Mouse (Mus musculus) cerebellum, adult 11 months (tissue): ENCODE results near the gene Vsig10.
"Not testable (repeated sequence)": the region's sequence is repeated elsewhere in the genome, so short reads cannot be mapped to it uniquely, and the experiment has no call there.

ENCODE experiments used
- DNase-seq: peaks from one replicate; pipeline ENCODE4 v3.0.0; 2022

The Vsig10 gene

DNA sequence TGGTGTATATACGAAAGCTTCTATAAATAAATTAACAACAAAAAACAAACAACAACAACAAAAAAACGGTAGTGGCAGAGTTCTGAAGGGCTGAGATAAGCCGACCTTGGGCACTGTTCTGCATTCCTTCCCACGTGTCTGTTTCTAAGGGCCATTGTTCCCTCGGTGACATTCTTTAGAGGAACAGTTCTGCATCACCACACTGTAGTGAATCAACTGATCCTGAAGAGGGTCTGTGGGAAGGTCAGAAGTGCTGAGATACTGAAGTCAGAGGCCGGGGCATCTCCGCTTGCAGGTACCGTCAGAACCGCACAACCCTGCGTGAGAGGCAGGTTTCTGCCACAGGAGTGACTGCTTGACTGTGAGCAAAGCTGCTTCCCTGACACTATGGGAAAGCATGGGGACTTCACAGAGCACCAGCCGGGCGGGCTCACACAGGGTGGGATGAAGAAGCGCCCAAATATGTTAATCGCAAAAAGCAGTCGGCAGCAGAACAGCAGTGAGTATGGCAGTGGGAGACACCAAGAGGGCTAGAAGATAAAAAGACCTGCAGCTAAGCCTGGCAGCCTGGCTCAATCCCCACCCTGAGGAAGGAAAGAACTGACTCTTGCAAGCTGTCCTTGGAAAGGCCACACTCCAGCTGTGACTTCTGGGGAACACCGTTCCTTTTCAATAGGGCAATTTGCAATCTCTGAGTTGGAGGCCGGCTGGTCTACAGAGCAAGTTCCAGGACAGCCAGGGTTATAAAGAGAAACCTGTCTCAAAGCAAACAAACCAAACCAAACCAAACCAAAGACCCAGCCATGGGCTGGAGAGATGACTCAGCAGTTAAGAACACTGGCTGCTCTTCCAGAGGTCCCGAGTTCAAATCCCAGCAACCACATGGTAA, 14.9 kb upstream of the Vsig10 start:
- DNase-seq: no peak

DNA sequence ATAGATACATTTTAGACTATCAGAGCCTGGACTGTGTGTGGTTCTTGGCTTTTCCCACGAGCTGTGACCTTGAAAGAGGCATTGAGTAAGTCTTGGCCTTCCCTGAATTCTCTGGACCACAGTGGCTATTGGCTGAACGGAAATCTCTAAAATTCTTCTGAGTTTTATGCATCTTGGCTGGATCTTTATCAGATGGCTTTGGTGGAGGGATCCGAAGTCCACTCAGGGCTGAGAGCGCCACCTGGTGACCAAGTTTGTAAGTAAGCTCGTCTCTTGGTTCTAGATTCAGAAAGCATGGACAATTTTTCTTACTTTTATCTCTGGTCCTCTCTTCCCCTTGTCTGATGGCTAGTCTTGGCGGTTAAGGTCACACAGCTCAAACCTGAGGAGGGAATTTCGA, 13.9 kb upstream of the Vsig10 start:
- DNase-seq: peak; percentile 54

DNA sequence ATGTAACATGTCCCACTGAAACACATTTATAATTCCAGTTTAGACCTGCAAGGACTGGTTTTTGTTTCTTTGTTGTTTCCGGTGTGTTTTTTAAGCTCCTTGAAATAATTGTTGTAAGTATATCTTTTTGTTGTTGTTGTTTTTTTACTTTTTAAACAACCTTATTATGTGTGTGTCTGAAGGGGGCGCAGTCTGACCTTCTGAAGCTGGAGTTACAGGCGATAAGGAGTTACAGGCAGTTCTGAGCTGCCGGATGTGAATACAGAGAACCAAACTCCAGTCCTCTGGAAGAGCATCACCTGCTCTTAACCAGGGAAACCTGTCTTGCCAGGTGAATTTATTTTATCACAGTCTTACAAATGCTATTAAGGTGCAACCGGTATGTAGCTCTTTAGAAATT, 13.1 kb upstream of the Vsig10 start:
- no peak for DNase-seq

DNA sequence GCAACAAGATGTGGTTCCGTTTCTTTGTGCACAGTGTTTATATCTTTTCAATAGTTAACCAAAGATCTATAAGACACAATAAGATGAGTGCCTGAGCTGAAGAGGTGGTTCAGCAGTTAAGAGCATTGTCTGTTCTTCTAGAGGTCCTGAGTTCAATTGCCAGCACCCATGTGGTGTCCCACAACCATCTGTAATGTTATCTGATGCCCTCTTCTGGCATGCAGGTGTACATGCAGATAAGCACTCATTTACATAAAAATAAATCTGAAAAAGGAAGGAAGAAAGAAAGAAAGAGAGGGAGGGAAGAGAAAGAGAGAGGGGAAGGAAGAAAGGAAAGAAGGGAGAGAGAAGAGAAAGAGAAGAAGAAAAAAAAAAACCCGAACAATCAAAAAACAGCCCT, 12.1 kb upstream of the Vsig10 start:
- no peak for DNase-seq

DNA sequence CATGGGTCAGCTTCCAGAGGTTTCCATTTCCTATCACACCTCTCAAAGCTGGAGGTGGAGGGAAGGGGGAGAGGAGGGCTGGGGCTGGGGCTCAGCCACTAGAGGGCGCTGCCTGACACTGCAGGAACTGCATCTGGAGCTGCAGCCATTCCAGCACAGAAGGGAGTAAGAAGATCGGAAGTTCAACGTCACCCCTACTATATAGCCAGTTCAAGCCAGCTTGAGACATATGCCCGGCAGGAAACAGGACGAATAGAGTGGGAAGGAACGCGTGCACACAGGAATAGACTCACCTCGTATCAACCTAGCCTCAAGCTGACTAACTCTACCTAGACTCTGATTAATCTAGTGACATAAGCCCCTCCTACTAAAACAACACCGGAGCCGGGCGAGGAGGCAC, 11.2 kb upstream of the Vsig10 start:
- DNase-seq: peak; percentile 40

DNA sequence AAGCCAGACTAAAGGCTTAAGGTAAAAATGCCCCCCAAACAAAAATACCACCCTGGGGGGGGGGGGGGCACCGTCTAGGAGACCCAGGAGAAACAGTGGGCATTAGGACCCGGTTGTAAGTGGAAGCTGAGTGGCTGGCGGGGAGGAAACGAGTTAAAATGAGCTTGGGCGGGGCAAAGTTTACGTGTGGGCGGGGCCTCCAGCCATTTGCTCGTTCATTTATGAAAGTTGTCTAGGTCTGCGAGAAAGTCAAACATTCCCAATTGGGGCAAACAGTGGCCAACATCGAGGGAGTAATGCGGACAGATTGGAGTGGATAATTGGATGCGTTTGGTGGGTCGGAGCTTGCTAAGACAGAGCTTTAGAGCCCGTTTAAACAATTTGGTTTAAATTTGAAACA, 5.5 kb upstream of the Vsig10 start:
- no peak for DNase-seq

DNA sequence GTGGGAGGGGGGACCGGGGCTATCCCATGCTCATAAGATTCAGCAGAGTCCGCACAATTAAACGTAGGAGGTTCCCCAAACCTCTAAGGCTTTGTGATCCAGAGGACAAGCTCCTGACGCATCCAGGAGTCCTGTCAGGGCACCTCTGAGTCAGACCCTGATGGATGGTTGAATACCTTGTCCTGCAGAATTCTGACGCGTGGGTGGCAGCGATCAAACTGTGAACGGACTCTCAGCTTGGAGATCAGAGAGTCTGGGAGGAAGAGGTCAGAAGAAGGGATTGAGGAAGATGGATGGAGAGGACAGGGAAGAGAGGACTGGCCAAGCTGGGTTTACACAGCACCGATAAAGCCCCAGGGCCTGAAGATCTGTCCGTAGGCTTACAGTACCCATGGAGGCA, 5.0 kb upstream of the Vsig10 start:
- DNase-seq: no peak

DNA sequence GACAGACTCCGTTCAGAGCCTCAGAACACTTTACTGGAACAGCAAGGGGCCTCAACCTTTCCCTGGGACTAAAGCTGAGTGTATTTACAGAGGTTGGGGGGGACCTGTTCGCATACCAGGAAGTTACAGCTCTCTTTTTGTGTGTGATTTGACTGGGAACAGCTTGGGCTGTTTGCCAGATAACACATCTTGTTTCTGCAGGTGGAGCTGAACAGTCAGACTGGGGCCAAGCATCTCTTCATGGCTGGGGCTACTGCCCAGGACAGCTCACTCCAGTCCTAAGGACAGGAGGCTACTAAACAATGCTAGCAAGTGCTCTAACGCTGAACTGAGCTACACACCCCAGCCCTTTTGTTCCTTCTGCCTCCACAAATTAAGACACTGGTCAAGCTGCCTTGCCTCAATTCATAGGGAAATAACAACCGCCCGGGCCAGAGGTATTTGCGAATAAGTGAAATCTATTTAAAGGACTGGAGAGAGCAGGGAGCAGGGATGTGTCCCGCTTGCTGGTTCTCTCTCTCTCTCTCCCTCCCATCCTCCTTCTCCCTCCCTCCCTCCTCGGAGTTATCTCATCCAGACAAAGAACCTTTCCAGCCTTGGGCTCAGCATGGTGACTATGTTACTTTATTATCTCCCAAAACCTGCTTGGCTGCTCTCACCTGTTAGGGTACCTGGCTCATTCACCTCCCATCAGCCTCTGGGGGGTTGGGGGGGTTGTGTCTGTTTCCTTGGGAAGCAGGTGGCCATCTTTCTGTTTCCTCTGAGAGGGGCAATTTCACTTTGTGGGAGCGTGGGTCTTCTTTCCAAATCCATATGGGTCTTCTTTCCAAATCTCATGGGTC, 4.1 kb upstream of the Vsig10 start:
- DNase-seq: no peak

DNA sequence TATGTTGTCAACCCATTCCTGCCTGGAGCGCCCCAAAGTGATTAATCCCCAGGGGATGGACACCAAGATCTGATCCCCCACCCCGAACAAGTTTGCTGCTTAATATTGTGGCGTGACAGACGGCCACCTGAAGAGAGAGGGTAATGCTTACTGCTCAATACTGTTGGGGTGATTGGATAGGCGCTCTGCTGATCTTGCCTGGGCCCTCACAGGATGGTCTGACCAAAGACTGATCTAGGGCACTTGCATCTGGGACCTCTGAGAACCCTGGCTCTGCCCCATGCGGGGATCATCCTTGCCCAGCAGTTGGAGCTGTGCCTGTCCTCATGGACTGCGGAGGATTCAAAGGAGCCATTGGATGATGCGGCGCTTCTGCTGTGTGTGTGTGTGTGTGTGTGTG, 4.9 kb downstream of the Vsig10 start:
- no peak for DNase-seq

DNA sequence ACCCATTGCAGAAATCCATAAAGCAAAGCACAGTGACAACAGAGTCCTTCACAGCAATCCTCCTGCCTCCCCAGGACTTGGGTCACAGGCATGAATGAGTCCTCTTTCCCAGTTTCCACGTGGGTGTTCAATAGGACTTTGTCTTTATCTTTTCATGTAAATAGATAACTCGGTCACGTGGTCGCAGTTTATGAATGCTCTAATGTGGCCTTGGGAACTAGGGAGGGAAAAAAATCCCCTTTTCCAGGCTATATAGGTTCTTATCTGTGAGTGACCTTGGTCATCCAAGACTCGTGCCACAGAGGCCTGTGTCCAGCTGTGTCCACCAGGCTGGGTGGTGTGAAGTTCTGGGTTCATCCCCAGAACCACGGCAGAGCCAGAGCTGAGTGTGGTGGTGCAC, 7.5 kb downstream of the Vsig10 start:
- no peak for DNase-seq

DNA sequence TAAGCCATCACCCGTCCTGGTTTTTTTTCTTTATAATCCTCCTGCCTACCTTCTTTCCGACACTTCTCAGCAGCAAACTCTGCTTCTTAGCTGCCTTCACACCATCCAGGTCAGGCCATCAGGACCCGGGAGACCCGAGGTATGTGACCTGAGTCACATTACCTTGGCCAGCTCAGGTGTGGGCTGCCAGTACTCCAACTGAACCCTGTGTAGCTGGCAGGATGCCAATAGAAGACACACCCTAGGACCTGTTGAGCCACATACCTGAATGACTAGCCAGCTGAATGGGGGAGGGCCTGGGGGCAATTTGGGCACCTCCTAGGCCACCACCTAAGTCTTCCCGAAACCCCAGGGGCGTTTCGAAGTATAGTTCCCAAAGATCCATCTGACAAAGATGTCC, 11.6 kb downstream of the Vsig10 start:
- no peak for DNase-seq

DNA sequence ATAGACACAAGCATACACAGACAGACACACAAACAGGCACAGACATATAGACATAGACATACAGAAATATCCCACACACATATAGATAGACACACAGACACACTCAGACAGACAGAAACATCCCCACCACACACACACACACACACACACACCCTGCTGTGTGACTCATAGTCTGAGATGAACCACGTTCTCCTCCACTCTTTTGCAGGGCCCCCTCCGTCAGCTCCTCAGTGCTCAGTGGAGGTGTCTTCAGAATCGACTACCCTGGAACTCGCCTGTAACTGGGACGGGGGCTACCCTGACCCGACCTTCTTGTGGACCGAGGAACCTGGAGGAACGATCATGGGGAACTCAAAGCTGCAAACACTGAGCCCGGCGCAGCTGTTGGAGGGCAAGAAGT, 19.1 kb downstream of the Vsig10 start:
- DNase-seq: no peak

DNA sequence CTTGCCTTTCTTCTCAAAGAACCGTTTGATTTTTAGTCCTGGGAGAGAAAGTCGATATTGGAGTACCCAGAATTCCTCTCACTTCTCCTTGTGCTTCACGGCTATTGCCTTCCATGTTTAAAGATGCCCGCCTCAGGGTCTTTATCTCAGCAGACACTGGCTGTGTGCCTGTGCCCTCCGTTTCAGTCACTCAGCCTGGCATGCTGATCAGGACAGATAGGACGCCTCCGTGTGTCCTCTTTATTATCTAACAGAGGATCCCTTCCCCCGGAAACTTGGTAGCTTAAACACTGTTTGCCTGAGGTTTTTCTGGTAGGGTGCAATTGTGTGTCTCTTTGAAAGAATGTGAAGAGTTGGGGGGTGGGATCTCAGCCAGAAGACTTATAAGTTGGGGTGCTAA, 19.6 kb downstream of the Vsig10 start:
- DNase-seq: no peak

DNA sequence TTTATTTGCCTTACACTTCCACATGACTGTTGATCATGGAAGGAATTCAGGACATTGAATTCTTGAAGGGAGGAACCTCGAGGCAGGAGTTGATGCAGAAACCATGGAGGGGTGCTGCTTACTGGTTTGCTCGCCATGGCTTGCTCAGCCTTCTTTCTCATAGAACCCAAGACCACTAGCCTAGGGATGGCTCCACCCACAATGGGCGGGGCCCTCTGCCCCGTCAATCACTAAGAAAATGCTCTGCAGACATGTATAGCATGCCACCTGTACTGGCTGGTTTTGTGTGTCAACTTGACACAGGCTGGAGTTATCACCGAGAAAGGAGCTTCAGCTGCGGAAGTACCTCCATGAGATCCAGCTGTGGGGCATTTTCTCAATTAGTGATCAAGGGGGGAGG, 21.2 kb downstream of the Vsig10 start:
- DNase-seq: no peak

DNA sequence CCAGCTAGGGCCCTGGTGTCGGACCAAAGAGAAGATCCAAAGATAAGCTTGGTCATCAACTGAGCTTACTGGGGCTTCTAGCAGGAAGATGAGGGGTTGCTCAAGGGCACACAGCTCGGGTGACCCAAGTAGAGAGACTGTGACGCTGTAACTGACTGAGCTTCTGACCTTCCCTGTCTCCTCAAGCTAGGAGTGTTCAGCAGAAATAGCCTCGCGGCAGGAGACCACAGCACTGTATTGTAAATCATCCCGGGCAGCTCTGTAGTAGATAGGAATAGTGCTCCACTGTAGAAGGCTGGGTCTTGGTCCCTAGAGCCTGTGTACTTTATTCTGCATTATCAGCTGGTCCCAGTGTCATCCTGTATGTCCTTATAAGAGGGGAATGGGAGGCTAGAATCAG, 23.0 kb downstream of the Vsig10 start:
- no peak for DNase-seq

DNA sequence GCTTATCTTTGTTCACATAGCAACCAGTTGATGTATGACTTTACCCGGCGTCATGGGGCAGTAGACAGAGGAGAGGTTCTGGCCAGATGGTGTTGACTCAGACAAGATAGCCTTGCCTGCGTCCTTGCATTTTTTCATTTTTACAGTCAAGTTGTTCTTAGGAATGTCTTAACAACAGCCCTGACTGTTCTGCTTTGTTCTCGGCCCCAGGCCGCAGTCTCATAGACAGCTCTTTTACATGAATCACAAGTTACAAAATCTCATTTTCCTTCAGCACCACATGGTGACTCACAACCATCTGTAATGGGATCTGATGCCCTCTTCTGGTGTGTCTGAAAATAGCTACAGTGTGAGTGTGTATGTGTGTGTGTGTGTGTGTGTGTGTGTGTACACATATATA, 25.6 kb downstream of the Vsig10 start:
- not testable (repeated sequence) for DNase-seq

DNA sequence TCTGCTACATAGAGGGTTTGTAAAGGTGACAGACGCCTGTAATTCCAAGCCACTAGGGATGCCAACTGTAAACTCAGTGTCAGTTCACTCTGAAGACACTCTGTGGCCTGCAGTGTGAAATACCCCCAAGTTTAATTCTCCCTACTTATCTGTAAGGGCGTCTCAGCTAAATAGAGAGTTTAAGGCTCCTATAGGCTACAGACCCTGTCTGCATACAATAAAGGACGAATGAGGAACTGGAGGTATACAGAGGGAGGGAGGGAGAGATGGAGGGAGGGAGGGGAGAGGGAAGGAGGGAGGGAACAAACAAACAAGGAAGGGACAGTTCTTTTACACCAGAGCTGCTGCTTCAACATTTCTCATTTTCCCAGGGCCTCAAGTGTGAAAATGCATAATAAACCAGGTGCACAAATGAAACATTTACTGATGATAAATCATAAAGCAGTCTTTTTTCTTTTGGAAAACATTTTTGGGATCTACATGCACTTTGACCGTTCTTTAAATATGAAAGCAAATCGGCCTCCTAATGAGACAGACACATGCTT, 26.6 kb downstream of the Vsig10 start:
- no peak for DNase-seq

DNA sequence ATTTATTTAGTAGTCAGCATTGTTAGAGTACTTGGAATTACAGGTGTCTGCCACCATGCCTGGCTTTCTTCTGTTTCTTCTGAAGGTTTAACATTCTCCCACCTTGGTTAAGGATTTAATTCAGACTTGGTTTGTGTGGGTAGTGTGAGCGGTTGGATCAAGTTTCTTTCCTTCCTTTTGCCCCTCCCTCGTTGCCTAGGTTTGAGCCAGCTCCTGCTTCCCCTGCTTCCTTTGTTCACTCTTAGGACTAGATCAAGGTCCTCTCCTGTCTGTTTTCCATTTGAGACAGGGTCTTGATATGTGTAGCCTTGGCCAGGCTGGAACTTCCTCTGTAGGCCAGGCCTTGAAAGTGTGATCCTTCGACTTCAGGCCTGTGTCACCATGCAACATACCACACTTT, 27.4 kb downstream of the Vsig10 start:
- no peak for DNase-seq

DNA sequence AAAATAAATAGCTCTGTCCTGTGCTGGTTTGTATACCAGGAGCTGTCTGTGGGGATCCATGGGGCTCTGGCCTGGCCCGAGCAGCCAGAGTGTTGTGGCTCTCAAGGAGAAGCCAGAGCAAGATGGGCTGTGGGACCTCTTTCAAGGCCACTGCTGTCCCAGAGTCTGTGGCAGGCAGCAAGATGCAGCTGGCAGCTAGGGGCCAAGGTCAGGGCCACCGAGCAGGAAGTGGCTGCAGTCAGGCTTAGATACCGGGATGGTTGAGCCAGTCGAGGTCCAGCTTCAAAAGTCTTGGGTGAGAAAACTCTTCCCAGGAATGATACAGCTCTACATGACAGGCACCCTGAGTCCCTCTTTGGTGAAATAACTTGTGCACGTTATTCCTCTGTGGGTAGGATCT, 28.1 kb downstream of the Vsig10 start:
- no peak for DNase-seq

DNA sequence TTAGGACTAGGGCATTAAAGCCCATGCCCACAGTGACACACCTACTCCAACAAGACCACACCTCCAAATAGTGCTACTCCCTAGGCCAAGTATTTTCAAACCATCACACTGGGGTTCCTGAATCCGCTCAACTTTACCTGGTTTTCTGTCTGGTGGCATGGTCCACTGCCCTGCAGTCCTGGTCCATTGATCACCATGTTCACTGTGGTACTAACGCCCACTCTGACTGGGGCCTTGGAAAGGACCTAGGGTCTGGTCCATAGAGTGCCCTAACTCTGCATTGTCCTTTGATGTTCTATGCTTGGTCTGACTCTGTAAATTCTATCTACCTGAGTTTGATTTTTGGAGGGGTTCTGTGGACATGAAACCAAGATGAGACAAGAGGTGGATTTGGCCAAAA, 29.0 kb downstream of the Vsig10 start:
- no peak for DNase-seq

DNA sequence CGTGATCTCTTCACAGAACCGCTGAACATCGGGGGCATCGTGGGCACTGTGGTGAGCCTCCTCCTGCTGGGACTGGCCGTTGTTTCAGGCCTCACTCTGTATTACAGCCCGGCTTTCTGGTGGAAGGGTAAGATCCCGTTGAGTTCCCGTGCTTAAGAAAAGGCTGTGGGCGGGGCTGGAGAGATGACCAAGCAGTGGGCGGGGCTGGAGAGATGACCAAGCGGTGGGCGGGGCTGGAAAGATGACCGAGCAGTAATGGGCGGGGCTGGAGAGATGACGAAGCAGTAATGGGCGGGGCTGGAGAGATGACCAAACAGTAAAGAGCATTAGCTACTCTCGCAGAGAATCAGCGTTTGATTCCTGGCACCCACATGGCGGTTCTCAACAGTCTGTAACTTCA, 29.4 kb downstream of the Vsig10 start:
- peak; percentile 42 for DNase-seq

DNA sequence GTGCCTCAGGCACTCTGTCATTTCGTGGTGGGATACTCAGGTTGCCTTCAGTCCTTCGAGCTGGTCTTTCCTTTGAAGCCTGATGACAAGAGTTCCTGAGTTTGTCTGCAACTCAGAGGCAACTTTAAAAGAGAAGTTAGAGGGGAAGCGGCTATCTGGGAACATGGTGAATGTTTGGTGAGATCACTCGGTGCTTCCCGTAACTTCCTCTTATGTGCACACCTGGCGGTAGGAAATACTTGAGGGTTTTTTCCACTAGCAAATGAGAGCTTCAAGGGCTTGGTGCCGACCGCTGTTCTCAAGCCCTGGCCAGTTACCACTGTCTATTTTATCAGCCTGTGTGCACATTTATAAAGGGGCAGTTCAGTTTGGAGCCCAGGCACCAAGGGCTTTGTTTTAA, 35.2 kb downstream of the Vsig10 start:
- DNase-seq: no peak

DNA sequence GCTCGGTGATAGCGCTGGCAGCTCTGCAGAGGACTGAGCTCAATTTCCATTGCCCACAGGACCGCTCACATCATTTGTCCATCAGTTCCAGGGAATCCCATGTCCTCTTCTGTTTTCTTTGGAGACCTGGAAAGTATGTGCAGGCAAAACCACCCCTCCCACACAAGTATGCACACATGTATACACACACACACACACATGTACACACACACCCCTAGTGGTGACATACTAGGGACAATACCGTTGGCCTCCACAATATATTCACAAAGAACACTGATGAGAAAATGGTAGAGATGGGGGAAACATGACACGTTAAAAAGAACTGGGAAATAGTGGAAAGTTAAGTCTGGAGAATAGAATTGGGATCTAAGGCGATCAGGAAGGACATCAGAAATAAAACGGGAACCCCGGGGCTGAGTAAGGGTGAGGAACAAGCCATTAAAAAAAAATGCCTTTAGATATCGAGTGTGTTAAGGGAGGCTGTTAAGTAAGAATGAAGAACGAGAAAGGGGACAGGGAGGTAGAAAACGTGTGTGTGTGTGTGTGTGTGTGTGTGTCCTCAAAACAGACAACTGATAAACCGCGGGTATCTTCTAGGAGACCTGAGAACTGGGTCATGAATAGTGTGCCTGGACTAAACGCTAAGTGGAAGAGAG, 36.9 kb downstream of the Vsig10 start:
- DNase-seq: no peak
